Mouse (Mus musculus): ENCODE results near the gene Htra1. TPM values are rescaled to one million over a fixed set of nuclear protein-coding genes. Genes with fewer than 3 reads are reported as not detected.

The Htra1 gene
- 176 TPM for polyA plus RNA-seq (2012; fragmentation: generic; extraction: Trizol)

DNA sequence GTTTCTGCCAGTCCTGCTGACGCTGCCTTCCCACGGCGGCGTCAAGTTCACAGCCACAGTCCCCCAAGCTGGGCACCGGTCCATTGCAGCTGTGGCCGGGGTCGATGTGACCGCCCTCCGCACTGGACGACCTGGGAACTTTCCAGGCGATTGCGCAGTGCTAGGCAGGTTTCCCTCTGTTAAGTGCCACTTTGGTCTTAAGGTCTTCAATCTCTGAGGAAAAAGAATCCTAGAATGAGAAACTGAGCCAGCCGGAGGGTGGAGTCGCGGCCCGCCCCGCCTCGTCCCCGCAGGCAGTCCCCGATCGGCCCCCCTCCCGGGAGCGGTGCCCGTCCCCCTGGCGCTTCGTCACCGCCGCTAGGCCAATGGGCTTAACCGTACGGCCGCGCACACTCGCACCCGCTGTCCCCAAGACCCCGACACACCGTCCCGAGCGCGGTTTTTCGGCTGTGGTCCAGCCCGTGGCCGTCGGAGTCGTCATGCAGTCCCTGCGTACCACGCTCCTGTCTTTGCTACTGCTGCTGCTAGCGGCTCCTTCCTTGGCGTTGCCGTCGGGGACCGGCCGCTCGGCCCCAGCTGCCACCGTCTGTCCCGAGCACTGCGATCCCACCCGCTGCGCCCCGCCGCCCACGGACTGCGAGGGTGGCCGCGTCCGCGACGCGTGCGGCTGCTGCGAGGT, at the start of gene Htra1:
Gene Htra1, plus strand, starts transcription at position 319 of the 679 bp plus-strand sequence.
- H3K4me2 ChIP-seq (ENCODE audit: low read depth) = peak within 1 kb of the TSS; percentile 82
- no peaks in the 10 kb centered on the region for H3K36me3 ChIP-seq (ENCODE audit: control insufficient read depth, insufficient read depth)
- peak within 1 kb of the TSS; percentile 72 for H3K4me3 ChIP-seq
- peaks cover 4% of the 10 kb centered on the region for H3K27me3 ChIP-seq (ENCODE audit: control insufficient read depth, insufficient read depth, insufficient read length)
- peak within 1 kb of the TSS; percentile 69 for H3ac ChIP-seq (ENCODE audit: control insufficient read depth, insufficient read length)
- H3K79me2 ChIP-seq (ENCODE audit: control insufficient read depth, insufficient read depth) = peaks cover 37% of the 10 kb centered on the region
- TF ChIP-seq POLR2AphosphoS2 (IDR thresholded peaks at IDR 0.05; ENCODE audit: insufficient read length, low read depth) (peak; percentile 88), SRF (IDR thresholded peaks at IDR 0.05; ENCODE audit: control insufficient read depth, insufficient read length, low read depth) (no peak), MYOG (IDR thresholded peaks at IDR 0.05; ENCODE audit: control insufficient read depth in 1 of 3, insufficient read depth in 1 of 3, insufficient read length in 2 of 3, low read depth in 2 of 3) (peak in 2 of 3 experiments; percentile 74 to 88), MYOD1 (IDR thresholded peaks at IDR 0.05; ENCODE audit: control insufficient read depth in 1 of 3, insufficient read length in 2 of 3, low read depth in 2 of 3) (peak in 2 of 3 experiments; percentile 89 to 91), POLR2A (IDR thresholded peaks at IDR 0.05; ENCODE audit: insufficient read length, low read depth) (peak; percentile 95), MAX (IDR thresholded peaks at IDR 0.05; ENCODE audit: low read depth) (no peak), CEBPB (IDR thresholded peaks at IDR 0.05; ENCODE audit: insufficient read depth, poor library complexity, severe bottlenecking) (peak; percentile 26; the same call in 1 of the 2 replicates), TCF3 (IDR thresholded peaks at IDR 0.05; ENCODE audit: insufficient read length, low read depth) (peak; percentile 55)

- H3K36me3 ChIP-seq (ENCODE audit: control insufficient read depth, insufficient read depth) = peaks cover 31% of the 10 kb centered on the region
- no peak overlapping the region for H3K4me3 ChIP-seq
- H3ac ChIP-seq (ENCODE audit: control insufficient read depth, insufficient read length) = no peak overlapping the region
- H3K4me2 ChIP-seq (ENCODE audit: low read depth) = peak overlapping the region; percentile 10
- no peaks in the 10 kb centered on the region for H3K27me3 ChIP-seq (ENCODE audit: control insufficient read depth, insufficient read depth, insufficient read length)
- TF ChIP-seq TCF3 (IDR thresholded peaks at IDR 0.05; ENCODE audit: insufficient read length, low read depth) (no peak), MYOD1 (IDR thresholded peaks at IDR 0.05; ENCODE audit: control insufficient read depth in 1 of 3, insufficient read length in 2 of 3, low read depth in 2 of 3) (peak in 1 of 3 experiments; percentile 5)
- H3K79me2 ChIP-seq (ENCODE audit: control insufficient read depth, insufficient read depth) = peaks cover 4% of the 10 kb centered on the region
Observed at GRCm38 (mm10) chr7:130886246-130886645, 49.7 kb upstream of the Htra1 start.

DNA sequence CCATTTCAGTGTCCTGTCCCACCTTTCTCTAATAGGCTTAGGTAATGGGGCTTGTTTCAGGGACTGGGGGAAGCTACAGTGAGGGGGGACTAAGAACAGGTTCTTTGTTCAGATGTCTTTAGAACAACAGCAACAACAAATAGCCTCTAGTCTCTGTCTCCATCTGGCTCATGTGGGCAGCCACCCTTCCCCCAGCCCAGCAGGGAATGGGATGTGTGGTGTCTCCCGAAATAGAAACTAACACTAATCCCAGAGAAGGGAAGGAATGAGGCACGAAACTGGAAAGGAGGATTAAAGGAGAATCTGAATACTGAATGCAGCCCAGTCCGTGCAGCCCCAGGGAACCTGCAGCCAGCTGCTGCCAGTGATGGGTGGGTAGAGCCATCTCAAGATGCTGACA, 48.0 kb upstream of the Htra1 start:
- H3K79me2 ChIP-seq (ENCODE audit: control insufficient read depth, insufficient read depth) = peaks cover 4% of the 10 kb centered on the region
- H3K27me3 ChIP-seq (ENCODE audit: control insufficient read depth, insufficient read depth, insufficient read length) = no peaks in the 10 kb centered on the region
- no peak overlapping the region for H3ac ChIP-seq (ENCODE audit: control insufficient read depth, insufficient read length)
- no peak overlapping the region for H3K4me3 ChIP-seq
- TF ChIP-seq MYOD1 (IDR thresholded peaks at IDR 0.05; ENCODE audit: control insufficient read depth in 1 of 3, insufficient read length in 2 of 3, low read depth in 2 of 3) (peak in 2 of 3 experiments; percentile 40 to 44), MYOG (IDR thresholded peaks at IDR 0.05; ENCODE audit: control insufficient read depth in 1 of 3, insufficient read depth in 1 of 3, insufficient read length in 2 of 3, low read depth in 2 of 3) (peak in 1 of 3 experiments; percentile 18), USF1 (IDR thresholded peaks at IDR 0.05; ENCODE audit: low read depth) (no peak)
- H3K36me3 ChIP-seq (ENCODE audit: control insufficient read depth, insufficient read depth) = peaks cover 38% of the 10 kb centered on the region
- H3K4me2 ChIP-seq (ENCODE audit: low read depth) = peak overlapping the region; percentile 39

- no peak overlapping the region for H3K4me2 ChIP-seq (ENCODE audit: low read depth)
- H3K36me3 ChIP-seq (ENCODE audit: control insufficient read depth, insufficient read depth) = peaks cover 20% of the 10 kb centered on the region
- no peak overlapping the region for H3ac ChIP-seq (ENCODE audit: control insufficient read depth, insufficient read length)
- peaks cover under 1% of the 10 kb centered on the region for H3K79me2 ChIP-seq (ENCODE audit: control insufficient read depth, insufficient read depth)
- no peak overlapping the region for H3K4me3 ChIP-seq
- no peaks in the 10 kb centered on the region for H3K27me3 ChIP-seq (ENCODE audit: control insufficient read depth, insufficient read depth, insufficient read length)
- TF ChIP-seq MYOG (IDR thresholded peaks at IDR 0.05; ENCODE audit: control insufficient read depth in 1 of 3, insufficient read depth in 1 of 3, insufficient read length in 2 of 3, low read depth in 2 of 3) (no peak), POLR2AphosphoS2 (IDR thresholded peaks at IDR 0.05; ENCODE audit: insufficient read length, low read depth) (no peak), POLR2A (IDR thresholded peaks at IDR 0.05; ENCODE audit: insufficient read length, low read depth) (no peak), USF1 (IDR thresholded peaks at IDR 0.05; ENCODE audit: low read depth) (no peak), SRF (IDR thresholded peaks at IDR 0.05; ENCODE audit: control insufficient read depth, insufficient read length, low read depth) (no peak), MAX (IDR thresholded peaks at IDR 0.05; ENCODE audit: low read depth) (no peak), E2F4 (IDR thresholded peaks at IDR 0.05; ENCODE audit: insufficient read depth) (no peak), TCF12 (IDR thresholded peaks at IDR 0.05; ENCODE audit: insufficient read depth, poor library complexity, severe bottlenecking) (no peak), CEBPB (IDR thresholded peaks at IDR 0.05; ENCODE audit: insufficient read depth, poor library complexity, severe bottlenecking) (no peak), MYOD1 (IDR thresholded peaks at IDR 0.05; ENCODE audit: control insufficient read depth in 1 of 3, insufficient read length in 2 of 3, low read depth in 2 of 3) (no peak), TCF3 (IDR thresholded peaks at IDR 0.05; ENCODE audit: insufficient read length, low read depth) (no peak), REST (IDR thresholded peaks at IDR 0.05; ENCODE audit: insufficient read depth, insufficient read length) (no peak)
Observed at GRCm38 (mm10) chr7:130890871-130891270, 45.0 kb upstream of the Htra1 start.

- H3K4me2 ChIP-seq (ENCODE audit: low read depth) = no peak overlapping the region
- H3K36me3 ChIP-seq (ENCODE audit: control insufficient read depth, insufficient read depth) = peaks cover 34% of the 10 kb centered on the region
- TF ChIP-seq CEBPB (IDR thresholded peaks at IDR 0.05; ENCODE audit: insufficient read depth, poor library complexity, severe bottlenecking) = no peak
- TF ChIP-seq USF1 (IDR thresholded peaks at IDR 0.05; ENCODE audit: low read depth) = no peak
- no peak for TF ChIP-seq E2F4 (IDR thresholded peaks at IDR 0.05; ENCODE audit: insufficient read depth)
- TF ChIP-seq REST (IDR thresholded peaks at IDR 0.05; ENCODE audit: insufficient read depth, insufficient read length) = no peak
- no peak for TF ChIP-seq POLR2A (IDR thresholded peaks at IDR 0.05; ENCODE audit: insufficient read length, low read depth)
- TF ChIP-seq SRF (IDR thresholded peaks at IDR 0.05; ENCODE audit: control insufficient read depth, insufficient read length, low read depth) = no peak
- no peak for TF ChIP-seq MYOD1 (IDR thresholded peaks at IDR 0.05; ENCODE audit: control insufficient read depth in 1 of 3, insufficient read length in 2 of 3, low read depth in 2 of 3)
- no peak for TF ChIP-seq POLR2AphosphoS2 (IDR thresholded peaks at IDR 0.05; ENCODE audit: insufficient read length, low read depth)
- no peak for TF ChIP-seq MYOG (IDR thresholded peaks at IDR 0.05; ENCODE audit: control insufficient read depth in 1 of 3, insufficient read depth in 1 of 3, insufficient read length in 2 of 3, low read depth in 2 of 3)
- TF ChIP-seq TCF12 (IDR thresholded peaks at IDR 0.05; ENCODE audit: insufficient read depth, poor library complexity, severe bottlenecking) = no peak
- TF ChIP-seq MAX (IDR thresholded peaks at IDR 0.05; ENCODE audit: low read depth) = no peak
- no peak for TF ChIP-seq TCF3 (IDR thresholded peaks at IDR 0.05; ENCODE audit: insufficient read length, low read depth)
Observed at GRCm38 (mm10) chr7:130892973-130893372, 42.9 kb upstream of the Htra1 start.

More at GRCm38 (mm10) chr7:130892973-130893372, 42.9 kb upstream of the Htra1 start:
- Histone ChIP-seq H3K4me3 (no peak overlapping the region), H3ac (ENCODE audit: control insufficient read depth, insufficient read length) (no peak overlapping the region), H3K79me2 (ENCODE audit: control insufficient read depth, insufficient read depth) (no peaks in the 10 kb centered on the region), H3K27me3 (ENCODE audit: control insufficient read depth, insufficient read depth, insufficient read length) (no peaks in the 10 kb centered on the region)

Measured in myocyte (in vitro differentiated cells).